Mouse (Mus musculus): ENCODE data around the gene Lcmt1.

The Lcmt1 gene

GRCm38 (mm10) chr7:123397931-123398330 is 28.3 kb downstream of the Lcmt1 start:
- in situ Hi-C loops (cut with MboI; ENCODE audit: low sequenced_read_pairs): no loop called here

- in situ Hi-C loops (cut with MboI; ENCODE audit: low sequenced_read_pairs): no loop called here
Measured at GRCm38 (mm10) chr7:123398828-123399227, 29.2 kb downstream of the Lcmt1 start.

DNA sequence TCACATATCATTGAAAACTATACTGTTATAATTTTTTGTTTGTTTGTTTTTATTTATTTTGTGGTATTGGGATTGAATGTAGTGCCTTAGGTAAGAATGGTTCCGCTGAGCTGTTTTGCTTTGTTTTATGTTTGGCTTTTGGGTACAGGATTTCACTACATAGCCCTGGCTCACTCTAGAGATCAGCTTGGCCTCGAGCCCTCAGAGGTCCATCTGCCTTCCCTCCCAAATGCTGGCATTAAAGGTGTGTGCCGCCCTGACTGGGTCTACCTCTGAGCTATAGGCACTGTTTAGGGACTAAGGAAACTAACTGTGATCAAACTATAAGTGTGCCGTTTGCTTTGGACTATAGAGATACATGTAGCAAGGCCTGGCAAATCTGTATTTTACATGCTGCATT is 29.7 kb downstream of the Lcmt1 start:
- in situ Hi-C loops (cut with MboI; ENCODE audit: low sequenced_read_pairs): no loop called here

DNA sequence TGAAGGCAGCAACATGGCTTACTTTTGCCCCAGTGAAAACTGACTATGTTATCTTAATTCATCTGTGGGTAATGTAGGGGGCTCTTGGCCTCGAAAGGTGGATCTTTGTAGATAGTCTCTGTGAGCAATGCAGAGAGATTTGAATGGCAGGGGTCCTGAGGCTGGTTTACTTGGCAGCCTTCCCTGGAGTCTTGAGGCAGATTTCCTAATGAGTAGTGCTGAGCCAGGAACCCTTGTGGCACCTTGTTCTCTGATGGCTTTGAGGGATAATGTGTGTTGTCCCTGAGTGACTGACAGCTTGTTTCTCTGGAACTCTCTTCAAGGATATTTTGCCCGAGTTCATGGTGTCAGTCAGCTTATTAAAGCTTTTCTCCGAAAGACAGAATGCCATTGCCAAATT is 31.5 kb downstream of the Lcmt1 start:
- in situ Hi-C loops (cut with MboI; ENCODE audit: low sequenced_read_pairs): no loop called here

DNA sequence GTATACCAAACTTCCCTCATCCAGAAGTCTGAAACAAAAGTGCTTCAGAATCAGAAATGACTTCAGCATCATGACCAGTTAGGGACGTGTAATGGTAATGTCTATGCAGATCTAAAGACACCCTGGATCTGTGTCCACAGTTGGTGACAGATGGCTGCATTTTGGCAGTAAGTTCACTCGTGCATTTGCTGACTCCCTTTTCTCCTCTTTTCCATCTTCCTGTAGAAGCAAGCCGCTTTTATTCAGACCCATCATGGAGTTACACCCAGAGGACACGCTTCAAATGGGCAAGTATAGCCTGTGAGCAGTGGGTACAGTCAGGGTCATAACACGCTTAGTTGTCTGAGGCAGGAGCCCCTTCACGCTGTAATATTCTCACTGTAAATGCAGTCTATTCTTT is 34.6 kb downstream of the Lcmt1 start:
- in situ Hi-C loops (cut with MboI; ENCODE audit: low sequenced_read_pairs): no loop called here

DNA sequence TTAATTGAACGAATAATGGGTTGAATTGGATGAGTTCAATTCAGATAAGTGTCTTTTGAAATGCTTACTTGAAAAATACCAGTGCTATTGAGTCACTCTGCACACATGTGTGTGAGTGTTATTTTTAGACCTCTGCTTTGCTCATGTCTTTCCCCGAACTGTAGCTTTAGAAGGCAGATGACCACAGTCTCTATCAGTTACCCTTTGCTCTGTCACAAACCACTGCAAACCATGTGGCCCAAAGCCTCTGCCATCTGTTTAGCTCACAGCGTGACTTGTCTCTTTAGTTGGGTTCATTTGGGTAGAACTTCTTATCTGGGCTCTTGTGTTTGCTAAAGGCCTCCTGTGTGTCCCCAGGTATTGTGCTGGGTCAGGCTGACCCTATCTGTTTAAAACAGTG is 36.0 kb downstream of the Lcmt1 start:
- in situ Hi-C loops (cut with MboI; ENCODE audit: low sequenced_read_pairs): no loop called here

GRCm38 (mm10) chr7:123406988-123407387 is 37.4 kb downstream of the Lcmt1 start:
- in situ Hi-C loops (cut with MboI; ENCODE audit: low sequenced_read_pairs): no loop called here

GRCm38 (mm10) chr7:123410502-123410901 is 40.9 kb downstream of the Lcmt1 start:
- in situ Hi-C loops (cut with MboI; ENCODE audit: low sequenced_read_pairs): no loop called here

DNA sequence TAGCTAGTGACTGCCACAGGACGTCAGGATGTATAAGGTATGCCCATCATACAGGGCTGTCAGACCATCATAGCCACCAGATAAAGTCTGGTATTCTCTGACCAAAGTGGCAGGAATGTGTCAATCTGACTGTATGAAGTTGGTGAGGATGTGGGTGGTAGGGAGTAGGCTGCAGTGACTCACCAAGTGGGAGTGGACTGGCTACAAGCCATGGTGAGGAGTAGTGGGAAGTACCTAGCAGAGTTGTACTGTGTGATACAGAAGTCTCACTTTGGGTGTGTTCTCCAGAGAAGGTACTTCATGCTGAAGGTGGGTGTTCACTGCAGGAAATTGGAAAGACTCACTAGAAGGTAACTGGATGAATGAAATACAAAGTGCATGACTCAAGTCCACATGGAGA is 41.5 kb downstream of the Lcmt1 start:
- in situ Hi-C loops (cut with MboI; ENCODE audit: low sequenced_read_pairs): no loop called here

DNA sequence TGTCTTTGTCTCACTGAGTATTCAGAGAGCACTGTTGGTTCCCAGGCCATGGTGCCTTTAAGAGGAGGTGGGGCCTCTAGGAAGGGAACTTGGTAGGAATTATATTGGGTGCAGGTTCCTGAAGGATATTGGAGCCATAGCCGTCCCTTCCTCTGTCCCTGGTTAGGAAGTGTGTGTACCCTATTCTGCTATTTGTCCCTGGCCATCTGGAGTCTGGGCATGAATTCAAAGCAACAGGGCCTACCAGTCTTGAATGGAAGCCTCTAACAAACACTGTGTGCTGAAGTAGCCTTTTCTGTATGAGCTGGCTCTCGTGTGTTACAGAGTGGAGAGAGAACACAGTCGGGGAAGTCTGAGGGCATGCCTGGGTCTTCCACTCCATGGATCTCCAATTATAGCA is 42.6 kb downstream of the Lcmt1 start:
- in situ Hi-C loops (cut with MboI; ENCODE audit: low sequenced_read_pairs): no loop called here

- in situ Hi-C loops (cut with MboI; ENCODE audit: low sequenced_read_pairs): no loop called here
Measured at GRCm38 (mm10) chr7:123416803-123417202, 47.2 kb downstream of the Lcmt1 start.

DNA sequence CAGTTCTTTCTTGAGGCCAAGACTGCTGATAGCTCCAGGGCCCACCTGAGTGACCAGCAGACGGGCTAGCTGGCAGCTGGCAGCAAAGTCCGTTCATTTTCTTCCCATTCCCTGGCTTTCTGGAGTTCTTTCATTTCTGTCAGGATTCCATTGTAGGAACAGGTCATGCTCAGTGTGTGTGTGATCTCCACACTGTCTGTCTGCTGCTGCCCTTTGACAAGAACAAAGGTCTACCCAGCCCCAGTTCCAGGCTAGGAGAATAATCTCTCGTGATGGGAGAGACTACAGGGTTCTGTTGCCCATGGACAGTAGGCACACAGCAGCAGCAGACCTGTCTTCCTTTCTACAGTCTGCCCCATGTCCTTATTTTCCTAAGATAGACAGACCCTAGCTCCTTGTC is 48.1 kb downstream of the Lcmt1 start:
- in situ Hi-C loops (cut with MboI; ENCODE audit: low sequenced_read_pairs): no loop called here

GRCm38 (mm10) chr7:123419984-123420383 is 50.4 kb downstream of the Lcmt1 start:
- in situ Hi-C loops (cut with MboI; ENCODE audit: low sequenced_read_pairs): no loop called here

GRCm38 (mm10) chr7:123421958-123422357 is 52.4 kb downstream of the Lcmt1 start:
- in situ Hi-C loops (cut with MboI; ENCODE audit: low sequenced_read_pairs): no loop called here

DNA sequence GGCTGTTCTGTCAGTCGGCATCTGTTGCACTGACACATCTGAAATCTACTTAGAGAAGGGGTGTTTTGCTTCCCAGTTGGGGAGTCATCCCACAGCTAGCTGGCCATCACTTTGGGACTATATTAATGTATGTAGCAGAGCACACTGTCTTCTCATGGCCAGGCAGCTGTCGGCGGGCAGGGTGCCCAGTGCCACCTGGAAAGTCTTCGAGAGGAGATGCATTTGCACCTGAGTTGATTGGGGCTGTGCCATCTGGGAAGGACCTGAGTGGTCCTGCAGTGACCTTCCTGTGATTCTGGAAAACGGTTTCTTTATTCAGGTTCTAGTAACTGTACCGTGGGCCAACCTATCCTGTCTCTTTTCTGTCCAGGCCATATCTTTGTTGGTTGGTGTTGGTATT is 54.7 kb downstream of the Lcmt1 start:
- in situ Hi-C loops (cut with MboI; ENCODE audit: low sequenced_read_pairs): no loop called here

DNA sequence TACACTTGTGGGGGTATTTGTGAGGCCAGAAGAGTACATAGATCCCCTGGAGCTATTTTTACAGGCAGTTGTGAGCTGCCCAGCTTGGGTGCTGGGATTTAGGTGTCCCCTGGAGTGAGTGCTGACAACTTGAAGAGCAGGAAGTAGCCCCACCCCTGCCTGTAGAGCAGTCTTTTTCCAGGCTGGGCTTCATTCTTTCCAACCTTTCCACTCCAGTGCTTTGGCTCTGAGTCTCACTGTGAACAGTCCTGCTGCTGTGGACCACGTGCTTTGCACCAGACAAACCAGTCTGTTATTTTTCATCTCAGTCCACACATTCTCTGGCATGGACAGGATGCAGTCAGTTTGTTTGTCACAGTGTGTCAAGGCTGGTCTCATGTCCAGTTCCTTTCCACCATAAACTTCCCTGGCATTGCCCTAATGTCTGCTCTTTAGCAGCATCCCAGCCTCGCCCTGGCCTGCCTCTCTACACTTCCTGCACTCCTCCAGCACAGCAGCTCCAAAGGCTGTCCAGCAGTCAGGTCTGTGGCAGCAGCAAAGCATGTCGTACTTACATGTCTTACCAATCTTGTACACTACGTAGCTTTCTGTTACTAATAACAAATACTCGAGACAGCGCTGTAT is 55.7 kb downstream of the Lcmt1 start:
- in situ Hi-C loops (cut with MboI; ENCODE audit: low sequenced_read_pairs): no loop called here

- in situ Hi-C loops (cut with MboI; ENCODE audit: low sequenced_read_pairs): no loop called here
Measured at GRCm38 (mm10) chr7:123429624-123430410, 60.2 kb downstream of the Lcmt1 start.

GRCm38 (mm10) chr7:123430411-123430705 is 60.8 kb downstream of the Lcmt1 start:
- in situ Hi-C loops (cut with MboI; ENCODE audit: low sequenced_read_pairs): no loop called here

DNA sequence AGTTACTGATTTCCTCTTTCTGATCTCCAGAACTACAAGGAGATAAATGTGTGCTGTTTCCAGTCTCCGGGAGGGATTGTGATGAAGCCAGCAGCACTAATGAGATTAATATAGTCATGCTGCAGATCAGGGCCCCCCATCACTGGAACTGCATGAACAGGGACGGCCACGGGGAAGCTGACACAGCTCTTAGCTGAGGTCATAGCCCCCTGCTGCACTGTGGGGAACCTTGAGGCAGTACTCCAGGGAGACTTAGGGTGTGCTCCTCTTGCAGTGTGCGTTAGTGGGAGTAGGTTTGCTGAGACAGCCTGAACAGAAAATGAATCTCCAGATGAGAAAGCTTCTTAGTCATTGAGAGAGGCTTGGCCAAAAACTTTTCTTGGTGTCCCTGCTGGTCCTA is 61.6 kb downstream of the Lcmt1 start:
- in situ Hi-C loops (cut with MboI; ENCODE audit: low sequenced_read_pairs): no loop called here

GRCm38 (mm10) chr7:123442079-123442478 is 72.5 kb downstream of the Lcmt1 start:
- in situ Hi-C loops (cut with MboI; ENCODE audit: low sequenced_read_pairs): no loop called here

- in situ Hi-C loops (cut with MboI; ENCODE audit: low sequenced_read_pairs): no loop called here
Measured at GRCm38 (mm10) chr7:123448794-123449193, 79.2 kb downstream of the Lcmt1 start.

GRCm38 (mm10) chr7:123449676-123450075 is 80.1 kb downstream of the Lcmt1 start:
- in situ Hi-C loops (cut with MboI; ENCODE audit: low sequenced_read_pairs): loop anchor here (25.0 kb wide), 1 partner anchor 437 kb away; no protein-coding TSS in a partner anchor

GRCm38 (mm10) chr7:123450515-123450914 is 80.9 kb downstream of the Lcmt1 start:
- in situ Hi-C loops (cut with MboI; ENCODE audit: low sequenced_read_pairs): loop anchor here (25.0 kb wide), 1 partner anchor 438 kb away; no protein-coding TSS in a partner anchor
